Mouse (Mus musculus) lung, postnatal 10 days (tissue): ENCODE results near the gene Upf3a.
"Not testable (repeated sequence)": the region's sequence is repeated elsewhere in the genome, so short reads cannot be mapped to it uniquely, and the experiment has no call there.

ENCODE experiments used
- DNase-seq: peaks from one replicate; pipeline ENCODE4 v3.0.0; 2021

The Upf3a gene

GRCm38 (mm10) chr8:13785250-13785763 lies at the start of gene Upf3a:
Upf3a (plus strand) TSS chr8:13785615.
- DNase-seq, result peak; percentile 96

- peak; percentile 76 for DNase-seq
Measured at GRCm38 (mm10) chr8:13740323-13740770, 45.1 kb upstream of the Upf3a start.

GRCm38 (mm10) chr8:13740817-13741613 lies 44.4 kb upstream of the Upf3a start:
- DNase-seq, result no peak

- not testable (repeated sequence) for DNase-seq
Measured at GRCm38 (mm10) chr8:13746212-13746611, 39.2 kb upstream of the Upf3a start.

- no peak for DNase-seq
Measured at GRCm38 (mm10) chr8:13747626-13748025, 37.8 kb upstream of the Upf3a start.

GRCm38 (mm10) chr8:13753680-13754079 lies 31.7 kb upstream of the Upf3a start:
- DNase-seq, result peak; percentile 90

GRCm38 (mm10) chr8:13756480-13756879 lies 28.9 kb upstream of the Upf3a start:
- DNase-seq, result peak; percentile 16

GRCm38 (mm10) chr8:13756982-13757804 lies 28.2 kb upstream of the Upf3a start, which contains the start of gene Cdc16:
Cdc16 (plus strand) TSS chr8:13757676.
- peak; percentile 95 for DNase-seq

GRCm38 (mm10) chr8:13757805-13758727 lies 27.3 kb upstream of the Upf3a start:
- peak; percentile 76 for DNase-seq

GRCm38 (mm10) chr8:13769206-13769605 lies 16.2 kb upstream of the Upf3a start:
- no peak for DNase-seq

- no peak for DNase-seq
Measured at GRCm38 (mm10) chr8:13780536-13780935, 4.9 kb upstream of the Upf3a start.

- DNase-seq, result peak; percentile 97
Measured at GRCm38 (mm10) chr8:13785764-13786299, 417 bp downstream of the Upf3a start.

- no peak for DNase-seq
Measured at GRCm38 (mm10) chr8:13789606-13790005, 4.2 kb downstream of the Upf3a start.

GRCm38 (mm10) chr8:13793097-13793745 lies 7.8 kb downstream of the Upf3a start:
- DNase-seq, result no peak

- DNase-seq, result no peak
Measured at GRCm38 (mm10) chr8:13793746-13794101, 8.3 kb downstream of the Upf3a start.

GRCm38 (mm10) chr8:13797676-13798075 lies 12.3 kb downstream of the Upf3a start:
- DNase-seq, result no peak

- no peak for DNase-seq
Measured at GRCm38 (mm10) chr8:13799566-13799965, 14.2 kb downstream of the Upf3a start.

GRCm38 (mm10) chr8:13828598-13829172 lies 43.3 kb downstream of the Upf3a start:
- DNase-seq, result no peak

- DNase-seq, result not testable (repeated sequence)
Measured at GRCm38 (mm10) chr8:13838289-13838688, 52.9 kb downstream of the Upf3a start, which contains the start of gene AF366264. AF366264 (minus strand) TSS chr8:13838389.

- DNase-seq, result not testable (repeated sequence)
Measured at GRCm38 (mm10) chr8:13843286-13843685, 57.9 kb downstream of the Upf3a start.
